Mouse (Mus musculus): ENCODE data around the gene Cln6. TPM values are rescaled to one million over a fixed set of nuclear protein-coding genes. Genes with fewer than 3 reads are reported as not detected.
"Not testable (repeated sequence)": the region's sequence is repeated elsewhere in the genome, so short reads cannot be mapped to it uniquely, and the experiment has no call there.

Cln6 gene
- polyA plus RNA-seq, 2 experiments, result 12.4 to 18.5 TPM

GRCm38 (mm10) chr9:62851571-62851970 lies 13.0 kb downstream of the Cln6 start:
- Histone ChIP-seq H3K9ac (replicated peaks) (no peak overlapping the region), H3K9me3 (ENCODE audit: control insufficient read depth, low read length) (no peaks in the 10 kb centered on the region), H3K4me1 (replicated peaks; ENCODE audit: control insufficient read depth in 2 of 2, insufficient read depth in 2 of 2, low read length in 1 of 2) (peaks cover 3 to 6% of the 10 kb centered on the region in 2 experiments), H3K27ac (no peak overlapping the region), H3K4me3 (ENCODE audit: insufficient read depth in 1 of 2, low read depth in 2 of 2, low read length in 2 of 2) (no peak overlapping the region), H3K27me3 (ENCODE audit: control insufficient read depth, insufficient read depth, low read length) (no peaks in the 10 kb centered on the region), H3K36me3 (replicated peaks; ENCODE audit: control insufficient read depth, insufficient read depth, low read depth) (no peaks in the 10 kb centered on the region; the same call in 1 of the 2 replicates), H3K4me2 (ENCODE audit: low read depth) (no peak overlapping the region)
- ATAC-seq (ENCODE audit: insufficient read depth) (no peak), DNase-seq (ENCODE audit: low read depth in 3 of 3, low spot score in 3 of 3) (no peak)
- no peak for TF ChIP-seq EP300 (IDR thresholded peaks at IDR 0.05; ENCODE audit: low read depth)
- WGBS (ENCODE audit: insufficient replicate concordance), result 74% methylated on average over 2 of the region's 2 CpGs

GRCm38 (mm10) chr9:62854483-62854882 lies 15.9 kb downstream of the Cln6 start:
- no peak for TF ChIP-seq EP300 (IDR thresholded peaks at IDR 0.05; ENCODE audit: low read depth)
- no peak for TF ChIP-seq CTCF (IDR thresholded peaks at IDR 0.05; ENCODE audit: low read depth)
- Histone ChIP-seq H3K4me1 (replicated peaks; ENCODE audit: control insufficient read depth in 2 of 2, insufficient read depth in 2 of 2, low read length in 1 of 2) (peaks cover 0 to 7% of the 10 kb centered on the region in 2 experiments; a peak in 2 of 4 replicates), H3K9me3 (ENCODE audit: control insufficient read depth, low read length) (no peaks in the 10 kb centered on the region), H3K27me3 (ENCODE audit: control insufficient read depth, insufficient read depth, low read length) (no peaks in the 10 kb centered on the region; the same call in 1 of the 2 replicates), H3K4me2 (ENCODE audit: low read depth) (no peak overlapping the region), H3K27ac (no peak overlapping the region), H3K9ac (replicated peaks) (no peak overlapping the region), H3K36me3 (replicated peaks; ENCODE audit: control insufficient read depth, insufficient read depth, low read depth) (no peaks in the 10 kb centered on the region), H3K4me3 (ENCODE audit: insufficient read depth in 1 of 2, low read depth in 2 of 2, low read length in 2 of 2) (no peak overlapping the region)
- WGBS (ENCODE audit: insufficient replicate concordance), result 55% methylated on average over 4 of the region's 4 CpGs
- no peak for ATAC-seq (ENCODE audit: insufficient read depth)
- no peak for DNase-seq (ENCODE audit: low read depth in 3 of 3, low spot score in 3 of 3)

- Histone ChIP-seq H3K9ac (replicated peaks) (no peak overlapping the region), H3K36me3 (replicated peaks; ENCODE audit: control insufficient read depth, insufficient read depth, low read depth) (no peaks in the 10 kb centered on the region), H3K27ac (no peak overlapping the region), H3K4me3 (ENCODE audit: insufficient read depth in 1 of 2, low read depth in 2 of 2, low read length in 2 of 2) (no peak overlapping the region), H3K9me3 (ENCODE audit: control insufficient read depth, low read length) (no peaks in the 10 kb centered on the region), H3K27me3 (ENCODE audit: control insufficient read depth, insufficient read depth, low read length) (no peaks in the 10 kb centered on the region; the same call in 1 of the 2 replicates), H3K4me2 (ENCODE audit: low read depth) (no peak overlapping the region), H3K4me1 (replicated peaks; ENCODE audit: control insufficient read depth in 2 of 2, insufficient read depth in 2 of 2, low read length in 1 of 2) (peaks cover 0 to 7% of the 10 kb centered on the region in 2 experiments; a peak in 2 of 4 replicates)
- no peak for TF ChIP-seq EP300 (IDR thresholded peaks at IDR 0.05; ENCODE audit: low read depth)
- TF ChIP-seq CTCF (IDR thresholded peaks at IDR 0.05; ENCODE audit: low read depth), result no peak
- no peak for ATAC-seq (ENCODE audit: insufficient read depth)
- no peak for DNase-seq (ENCODE audit: low read depth in 3 of 3, low spot score in 3 of 3)
- WGBS (ENCODE audit: insufficient replicate concordance), result 45% methylated on average over 9 of the region's 9 CpGs
Measured at GRCm38 (mm10) chr9:62857216-62857615, 18.6 kb downstream of the Cln6 start.

GRCm38 (mm10) chr9:62857719-62858261 lies 19.2 kb downstream of the Cln6 start, which contains the start of gene Calml4:
Gene Calml4 (plus strand): TSS chr9:62858080.
- WGBS (ENCODE audit: insufficient replicate concordance), result 52% methylated on average over 20 of the region's 20 CpGs
- Histone ChIP-seq H3K27me3 (ENCODE audit: control insufficient read depth, insufficient read depth, low read length) (no peaks in the 10 kb centered on the region; the same call in 1 of the 2 replicates), H3K4me2 (ENCODE audit: low read depth) (peak within 1 kb of the TSS; percentile 15; the same call in 1 of the 2 replicates), H3K4me3 (ENCODE audit: insufficient read depth in 1 of 2, low read depth in 2 of 2, low read length in 2 of 2) (no peak within 1 kb of the TSS), H3K9ac (replicated peaks) (no peak within 1 kb of the TSS), H3K36me3 (replicated peaks; ENCODE audit: control insufficient read depth, insufficient read depth, low read depth) (no peaks in the 10 kb centered on the region), H3K4me1 (replicated peaks; ENCODE audit: control insufficient read depth in 2 of 2, insufficient read depth in 2 of 2, low read length in 1 of 2) (peaks cover 0 to 7% of the 10 kb centered on the region in 2 experiments; a peak in 2 of 4 replicates), H3K9me3 (ENCODE audit: control insufficient read depth, low read length) (no peaks in the 10 kb centered on the region), H3K27ac (no peak within 1 kb of the TSS)
- TF ChIP-seq EP300 (IDR thresholded peaks at IDR 0.05; ENCODE audit: low read depth), result no peak
- TF ChIP-seq CTCF (IDR thresholded peaks at IDR 0.05; ENCODE audit: low read depth), result no peak
- ATAC-seq (ENCODE audit: insufficient read depth) (no peak), DNase-seq (ENCODE audit: low read depth in 3 of 3, low spot score in 3 of 3) (no peak)

GRCm38 (mm10) chr9:62858266-62859019 lies 19.9 kb downstream of the Cln6 start:
- Histone ChIP-seq H3K4me2 (ENCODE audit: low read depth) (peak overlapping the region; percentile 15; the same call in 1 of the 2 replicates), H3K9ac (replicated peaks) (no peak overlapping the region), H3K27me3 (ENCODE audit: control insufficient read depth, insufficient read depth, low read length) (no peaks in the 10 kb centered on the region; the same call in 1 of the 2 replicates), H3K9me3 (ENCODE audit: control insufficient read depth, low read length) (no peaks in the 10 kb centered on the region), H3K4me3 (ENCODE audit: insufficient read depth in 1 of 2, low read depth in 2 of 2, low read length in 2 of 2) (no peak overlapping the region), H3K4me1 (replicated peaks; ENCODE audit: control insufficient read depth in 2 of 2, insufficient read depth in 2 of 2, low read length in 1 of 2) (peaks cover 0 to 7% of the 10 kb centered on the region in 2 experiments; a peak in 2 of 4 replicates), H3K27ac (no peak overlapping the region), H3K36me3 (replicated peaks; ENCODE audit: control insufficient read depth, insufficient read depth, low read depth) (no peaks in the 10 kb centered on the region)
- DNase-seq (ENCODE audit: low read depth in 3 of 3, low spot score in 3 of 3), result no peak
- no peak for ATAC-seq (ENCODE audit: insufficient read depth)
- 42% methylated on average over 8 of the region's 8 CpGs for WGBS (ENCODE audit: insufficient replicate concordance)
- no peak for TF ChIP-seq CTCF (IDR thresholded peaks at IDR 0.05; ENCODE audit: low read depth)
- no peak for TF ChIP-seq EP300 (IDR thresholded peaks at IDR 0.05; ENCODE audit: low read depth)

GRCm38 (mm10) chr9:62860102-62860501 lies 21.5 kb downstream of the Cln6 start:
- not testable (repeated sequence) for H3K4me3 ChIP-seq (ENCODE audit: insufficient read depth in 1 of 2, low read depth in 2 of 2, low read length in 2 of 2); H3K9me3 ChIP-seq (ENCODE audit: control insufficient read depth, low read length); H3K36me3 ChIP-seq (replicated peaks; ENCODE audit: control insufficient read depth, insufficient read depth, low read depth); H3K9ac ChIP-seq (replicated peaks); H3K27me3 ChIP-seq (ENCODE audit: control insufficient read depth, insufficient read depth, low read length); DNase-seq (ENCODE audit: low read depth in 3 of 3, low spot score in 3 of 3); H3K4me1 ChIP-seq (replicated peaks; ENCODE audit: control insufficient read depth in 2 of 2, insufficient read depth in 2 of 2, low read length in 1 of 2); H3K4me2 ChIP-seq (ENCODE audit: low read depth); H3K27ac ChIP-seq; ATAC-seq (ENCODE audit: insufficient read depth)
- WGBS (ENCODE audit: insufficient replicate concordance), result 62% methylated on average over 7 of the region's 7 CpGs
